Mouse (Mus musculus) midbrain, embryonic 14.5 days (tissue): Measurements from ENCODE around the gene Gimap7. TPM values are rescaled to one million over a fixed set of nuclear protein-coding genes. Genes with fewer than 3 reads are reported as not detected.
A peak's percentile ranks its signal among the peaks of the same experiment; 100 is the strongest.

Experiments
- ATAC-seq: fragments of 200-750 bp; cut with Nextera tagmentation; 2 replicates; pipeline ENCODE4 v1.8.0; 2017; ENCODE audit warnings: moderate number of reproducible peaks, moderate library complexity; ENCODE audit not compliant: low FRiP score, low TSS enrichment
- DNase-seq: peaks from one replicate; pipeline ENCODE4 v3.0.0-alpha.2; 2015
- H3K27ac ChIP-seq: fragments of 300-500 bp; sonication (generic); replicated peaks from 2 replicates; pipeline ENCODE4 v1.5.1; 2014; ENCODE audit warnings: mild to moderate bottlenecking, low read depth, low read length, moderate library complexity
- H3K27me3 ChIP-seq: fragments of 300-500 bp; sonication (generic); 2 replicates; pipeline ENCODE4 v1.6.1; 2014; ENCODE audit warnings: low read length, control low read depth, mixed read lengths; ENCODE audit not compliant: control insufficient read depth, insufficient read depth
- H3K36me3 ChIP-seq: fragments of 300-500 bp; sonication (generic); 2 replicates; pipeline ENCODE4 v1.6.1; 2014; ENCODE audit warnings: low read length, control low read depth; ENCODE audit not compliant: control insufficient read depth, insufficient read depth
- H3K4me1 ChIP-seq: fragments of 300-500 bp; sonication (generic); 2 replicates; pipeline ENCODE4 v1.6.1; 2014; ENCODE audit warnings: mild to moderate bottlenecking, antibody characterized with exemption, low read length, control low read depth; ENCODE audit not compliant: control insufficient read depth, insufficient read depth
- H3K4me2 ChIP-seq: fragments of 300-500 bp; sonication (generic); 2 replicates; pipeline ENCODE4 v1.6.1; 2014; ENCODE audit warnings: mild to moderate bottlenecking, low read length, moderate library complexity
- H3K4me3 ChIP-seq: fragments of 300-500 bp; sonication (generic); replicated peaks from 2 replicates; pipeline ENCODE4 v1.5.1; 2014; ENCODE audit warnings: low read depth, low read length
- H3K9ac ChIP-seq: fragments of 300-500 bp; sonication (generic); replicated peaks from 2 replicates; pipeline ENCODE4 v1.6.1; 2014; ENCODE audit warnings: mild to moderate bottlenecking, low read length, moderate library complexity
- H3K9me3 ChIP-seq: fragments of 300-500 bp; sonication (generic); 2 replicates; pipeline ENCODE4 v1.6.1; 2016; ENCODE audit warnings: low read length, control low read depth, mixed read lengths; ENCODE audit not compliant: control insufficient read depth
- WGBS: fragments of 180-500 bp; shearing (Covaris S2); extraction: QIAGEN DNeasy Blood & Tissue Kit; methylation state at CpG from one replicate; pipeline ENCODE4 v1.1.7; 2014; 5-methylcytosine and 5-hydroxymethylcytosine counted together
- polyA plus RNA-seq: library from polyadenylated mRNA; unstranded; fragments of >200 nt; fragmentation: Nextera tagmentation; extraction: Ambion mirVana; gene quantifications from 2 replicates; pipeline ENCODE4 v1.2.1, GENCODE M21; 2014

Gene Gimap7
- polyA plus RNA-seq, 1 experiment from 2014 or later = not detected

DNA sequence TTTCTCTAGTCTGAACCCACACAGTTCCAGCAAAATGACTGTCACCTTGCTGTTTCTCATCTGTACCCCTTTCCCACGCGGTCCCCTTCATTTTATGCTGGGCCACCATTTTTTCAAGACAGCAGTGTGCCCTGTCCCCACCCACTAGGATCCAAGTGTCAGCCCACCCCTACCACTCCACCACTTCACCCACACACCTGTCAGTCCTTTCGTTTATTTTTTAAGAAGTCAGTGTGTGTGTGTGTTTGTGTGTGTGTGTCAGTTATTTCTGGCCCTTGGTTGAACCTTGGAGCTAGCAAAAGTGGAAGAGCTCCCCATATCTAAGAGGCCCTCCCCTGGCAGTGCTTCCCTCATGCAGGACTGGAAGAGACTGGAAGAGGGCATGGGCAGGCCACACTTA, 50.5 kb downstream of the Gimap7 start:
- 90% methylated on average over 3 of the region's 3 CpGs for WGBS
- no peaks in the 10 kb centered on the region for H3K36me3 ChIP-seq
- ATAC-seq (no peak), DNase-seq (no peak)
- no peaks in the 10 kb centered on the region for H3K9me3 ChIP-seq
- H3K27me3 ChIP-seq = no peaks in the 10 kb centered on the region
- H3K4me2 ChIP-seq = no peak overlapping the region
- no peaks in the 10 kb centered on the region for H3K4me1 ChIP-seq
- no peak overlapping the region for H3K27ac ChIP-seq
- no peak overlapping the region for H3K4me3 ChIP-seq
- H3K9ac ChIP-seq = no peak overlapping the region

DNA sequence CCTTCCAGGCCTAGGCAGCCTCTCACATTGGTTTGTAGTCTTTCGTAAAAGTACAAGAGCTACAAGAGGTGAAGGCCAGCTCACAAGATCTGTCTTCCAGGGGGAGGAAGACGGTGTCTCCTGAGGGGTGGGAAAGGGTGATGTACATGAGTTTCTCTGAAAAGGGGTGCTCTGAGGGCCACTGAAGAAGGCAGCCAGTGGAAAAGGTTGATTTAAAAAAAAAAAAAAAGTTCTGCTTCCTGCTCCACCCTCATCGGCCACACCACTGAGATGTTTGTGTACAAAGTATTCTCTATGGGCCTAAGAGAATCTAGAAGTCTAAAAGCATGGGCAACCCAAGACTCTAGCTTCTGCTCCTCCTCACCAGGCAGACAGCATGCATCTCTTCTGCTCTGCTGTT, 52.3 kb downstream of the Gimap7 start, which contains the start of gene Gimap3:
TSS of gene Gimap3 (minus strand) at position 156 of the 400 bp plus-strand sequence.
- Histone ChIP-seq H3K4me2 (no peak within 1 kb of the TSS), H3K27ac (no peak within 1 kb of the TSS), H3K36me3 (no peaks in the 10 kb centered on the region), H3K27me3 (no peaks in the 10 kb centered on the region), H3K9me3 (no peaks in the 10 kb centered on the region), H3K4me3 (no peak within 1 kb of the TSS), H3K4me1 (no peaks in the 10 kb centered on the region), H3K9ac (no peak within 1 kb of the TSS)
- ATAC-seq (no peak), DNase-seq (no peak)
- 95% methylated on average over 3 of the region's 3 CpGs for WGBS

DNA sequence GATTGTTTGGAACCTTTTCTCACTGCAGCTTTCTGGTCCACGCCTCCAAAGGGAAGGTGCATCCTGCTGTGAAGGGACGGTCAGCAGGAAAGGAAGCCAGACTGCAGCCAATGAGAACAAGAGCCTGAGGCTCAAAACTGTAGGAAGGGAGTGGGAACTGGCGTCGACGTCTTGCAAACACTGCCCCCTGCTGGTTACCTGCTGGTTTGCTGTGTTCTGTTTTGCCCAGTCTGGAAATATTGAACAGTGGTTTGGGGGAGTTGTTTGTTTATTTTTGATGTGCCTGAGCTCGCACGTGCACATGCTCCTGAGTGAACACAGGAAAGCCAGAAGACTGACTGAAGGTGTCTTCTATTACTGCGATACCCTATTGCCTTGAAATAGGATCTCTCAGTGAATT, 53.6 kb downstream of the Gimap7 start:
- H3K9me3 ChIP-seq = no peaks in the 10 kb centered on the region
- WGBS = 9% methylated on average over 8 of the region's 8 CpGs

More for the DNA sequence above, 53.6 kb downstream of the Gimap7 start:
- Histone ChIP-seq H3K27ac (no peak overlapping the region), H3K4me1 (no peaks in the 10 kb centered on the region), H3K4me3 (no peak overlapping the region), H3K36me3 (no peaks in the 10 kb centered on the region), H3K27me3 (no peaks in the 10 kb centered on the region), H3K4me2 (no peak overlapping the region), H3K9ac (no peak overlapping the region)
- DNase-seq (peak; percentile 89), ATAC-seq (peak; percentile 57; the same call in 1 of the 2 replicates)

Other genes with a start within 250 kb of the Gimap7 start
- gene Atp6v0e2, start 181.0 kb upstream of the Gimap7 start, polyA plus RNA-seq = 190 and 241 TPM in 2 replicates
- gene Lrrc61, start 163.8 kb upstream of the Gimap7 start, polyA plus RNA-seq = 11.0 and 20.1 TPM in 2 replicates
- 1.5 and 3.6 TPM in 2 replicates for gene Rarres2, start 145.8 kb upstream of the Gimap7 start, polyA plus RNA-seq
- gene Gm45021, start 129.0 kb upstream of the Gimap7 start, polyA plus RNA-seq = not detected in 2 replicates
- 44.3 and 47.0 TPM in 2 replicates for gene Repin1, start 124.7 kb upstream of the Gimap7 start, polyA plus RNA-seq
- 0.94 TPM in 1 of 2 replicates, not detected in the other for gene Gm44965, start 124.7 kb upstream of the Gimap7 start, polyA plus RNA-seq
- gene Zfp775, start 116.6 kb upstream of the Gimap7 start, polyA plus RNA-seq = 14.6 and 17.5 TPM in 2 replicates
- gene AI854703, start 91.9 kb upstream of the Gimap7 start, polyA plus RNA-seq = 14.2 and 17.8 TPM in 2 replicates
- 0.17 and 0.32 TPM in 2 replicates for gene Gimap8, start 71.4 kb upstream of the Gimap7 start, polyA plus RNA-seq
- gene Gimap9, start 42.5 kb upstream of the Gimap7 start, polyA plus RNA-seq = 0.98 and 2.1 TPM in 2 replicates
- 0.63 and 1.4 TPM in 2 replicates for gene Gimap4, start 34.1 kb upstream of the Gimap7 start, polyA plus RNA-seq
- gene Gimap6, start 10.4 kb upstream of the Gimap7 start, polyA plus RNA-seq = 3.9 and 8.0 TPM in 2 replicates
- 1.00 TPM in 1 of 2 replicates, not detected in the other for gene Gm28053, start within 50 bp of the Gimap7 start, polyA plus RNA-seq
- gene Gimap1, start 20.4 kb downstream of the Gimap7 start, polyA plus RNA-seq = 2.8 and 5.2 TPM in 2 replicates
- 0.71 and 0.78 TPM in 2 replicates for gene Gimap5, start 27.6 kb downstream of the Gimap7 start, polyA plus RNA-seq
- gene Gimap3, start 52.2 kb downstream of the Gimap7 start, polyA plus RNA-seq = not detected in 2 replicates
- 11.1 and 17.2 TPM in 2 replicates for gene Tmem176a, start 122.3 kb downstream of the Gimap7 start, polyA plus RNA-seq
- gene Tmem176b, start 122.9 kb downstream of the Gimap7 start, polyA plus RNA-seq = 89.8 and 96.7 TPM in 2 replicates
- not detected in 2 replicates for gene Aoc1, start 154.3 kb downstream of the Gimap7 start, polyA plus RNA-seq
- not detected in 2 replicates for gene 1600015I10Rik, start 211.3 kb downstream of the Gimap7 start, polyA plus RNA-seq